Mouse (Mus musculus): ENCODE results near the gene Mrpl42. TPM values are rescaled to one million over a fixed set of nuclear protein-coding genes. Genes with fewer than 3 reads are reported as not detected.

Gene Mrpl42
- polyA plus RNA-seq, 1 experiment from 2014 or later, result 297 TPM

GRCm38 (mm10) chr10:95457367-95458049 lies 44.2 kb downstream of the Mrpl42 start:
- H3K9ac ChIP-seq (ENCODE audit: low read depth, low read length), result no peak overlapping the region
- H3K4me1 ChIP-seq (replicated peaks; ENCODE audit: control insufficient read depth, insufficient read depth, low read length), result no peaks in the 10 kb centered on the region
- no peaks in the 10 kb centered on the region for H3K36me3 ChIP-seq (ENCODE audit: control insufficient read depth, insufficient read depth, low read length)
- 82% methylated on average over 8 of the region's 8 CpGs for WGBS
- H3K4me2 ChIP-seq (replicated peaks; ENCODE audit: low read depth, low read length), result no peak overlapping the region
- no peaks in the 10 kb centered on the region for H3K9me3 ChIP-seq (ENCODE audit: control insufficient read depth, low read length)
- DNase-seq (ENCODE audit: low spot score) (no peak), ATAC-seq (ENCODE audit: low FRiP score) (no peak)
- no peaks in the 10 kb centered on the region for H3K27me3 ChIP-seq (ENCODE audit: control insufficient read depth, insufficient read depth, low read length)
- no peak overlapping the region for H3K27ac ChIP-seq (ENCODE audit: low read depth, low read length)
- no peak overlapping the region for H3K4me3 ChIP-seq (ENCODE audit: low read depth, low read length)

DNA sequence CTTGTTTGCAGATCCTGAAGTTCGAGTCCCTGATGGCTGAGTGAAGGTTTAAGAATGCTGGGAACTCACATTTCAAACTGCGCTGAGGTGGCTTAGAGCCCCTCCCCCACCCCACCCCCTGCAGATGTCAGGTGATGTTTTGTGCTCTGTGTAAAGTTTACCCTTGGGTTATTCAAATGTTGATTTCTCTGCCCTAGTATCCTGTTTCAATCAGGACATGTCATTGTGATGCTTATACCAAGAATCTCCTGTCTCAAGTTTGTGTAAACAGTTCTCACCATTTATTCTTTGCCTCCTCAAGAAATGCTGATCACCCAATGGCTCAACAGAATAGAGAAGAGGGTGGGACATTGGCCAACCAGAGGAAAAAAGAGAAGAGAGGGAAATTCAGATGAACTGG lies 45.6 kb downstream of the Mrpl42 start:
- Histone ChIP-seq H3K27ac (ENCODE audit: low read depth, low read length) (no peak overlapping the region), H3K4me3 (ENCODE audit: low read depth, low read length) (no peak overlapping the region), H3K4me1 (replicated peaks; ENCODE audit: control insufficient read depth, insufficient read depth, low read length) (no peaks in the 10 kb centered on the region), H3K9ac (ENCODE audit: low read depth, low read length) (no peak overlapping the region), H3K4me2 (replicated peaks; ENCODE audit: low read depth, low read length) (no peak overlapping the region), H3K9me3 (ENCODE audit: control insufficient read depth, low read length) (no peaks in the 10 kb centered on the region), H3K27me3 (ENCODE audit: control insufficient read depth, insufficient read depth, low read length) (no peaks in the 10 kb centered on the region), H3K36me3 (ENCODE audit: control insufficient read depth, insufficient read depth, low read length) (no peaks in the 10 kb centered on the region)
- WGBS, result 68% methylated on average over 2 of the region's 2 CpGs
- DNase-seq (ENCODE audit: low spot score) (no peak), ATAC-seq (ENCODE audit: low FRiP score) (no peak)

DNA sequence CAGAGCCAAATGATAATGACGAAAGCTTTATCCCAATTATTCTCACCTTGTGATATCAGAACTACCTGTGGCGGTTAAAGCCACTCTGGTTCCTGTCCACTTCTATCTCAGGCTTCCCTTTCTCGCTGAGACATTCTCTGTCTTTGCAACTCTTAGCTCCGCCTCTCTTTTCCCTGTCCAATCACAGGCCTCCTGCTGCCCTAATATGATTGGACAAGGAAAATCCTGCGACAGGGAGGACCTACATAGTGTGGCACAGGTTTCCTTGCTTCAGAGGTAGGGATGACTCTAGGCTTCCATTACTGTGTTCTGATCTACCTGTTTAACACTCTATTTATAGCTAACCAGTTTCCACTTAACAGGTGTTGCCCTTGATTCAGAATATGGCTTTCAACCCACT lies 48.5 kb downstream of the Mrpl42 start:
- Histone ChIP-seq H3K4me2 (replicated peaks; ENCODE audit: low read depth, low read length) (no peak overlapping the region), H3K4me3 (ENCODE audit: low read depth, low read length) (no peak overlapping the region), H3K9ac (ENCODE audit: low read depth, low read length) (no peak overlapping the region), H3K27ac (ENCODE audit: low read depth, low read length) (no peak overlapping the region), H3K4me1 (replicated peaks; ENCODE audit: control insufficient read depth, insufficient read depth, low read length) (no peaks in the 10 kb centered on the region), H3K27me3 (ENCODE audit: control insufficient read depth, insufficient read depth, low read length) (no peaks in the 10 kb centered on the region), H3K36me3 (ENCODE audit: control insufficient read depth, insufficient read depth, low read length) (no peaks in the 10 kb centered on the region), H3K9me3 (ENCODE audit: control insufficient read depth, low read length) (no peaks in the 10 kb centered on the region)
- no peak for DNase-seq (ENCODE audit: low spot score)
- WGBS, result 88% methylated on average over 5 of the region's 5 CpGs
- no peak for ATAC-seq (ENCODE audit: low FRiP score)

- Histone ChIP-seq H3K9me3 (ENCODE audit: control insufficient read depth, low read length) (no peaks in the 10 kb centered on the region), H3K4me1 (replicated peaks; ENCODE audit: control insufficient read depth, insufficient read depth, low read length) (no peaks in the 10 kb centered on the region), H3K27ac (ENCODE audit: low read depth, low read length) (no peak overlapping the region), H3K4me2 (replicated peaks; ENCODE audit: low read depth, low read length) (no peak overlapping the region), H3K4me3 (ENCODE audit: low read depth, low read length) (no peak overlapping the region), H3K36me3 (ENCODE audit: control insufficient read depth, insufficient read depth, low read length) (no peaks in the 10 kb centered on the region), H3K27me3 (ENCODE audit: control insufficient read depth, insufficient read depth, low read length) (no peaks in the 10 kb centered on the region), H3K9ac (ENCODE audit: low read depth, low read length) (no peak overlapping the region)
- DNase-seq (ENCODE audit: low spot score), result no peak
- no peak for ATAC-seq (ENCODE audit: low FRiP score)
- 89% methylated on average over 6 of the region's 6 CpGs for WGBS
Measured at GRCm38 (mm10) chr10:95449033-95449432, 52.7 kb downstream of the Mrpl42 start.

- ATAC-seq (ENCODE audit: low FRiP score), result no peak
- no peak overlapping the region for H3K4me3 ChIP-seq (ENCODE audit: low read depth, low read length)
- 90% methylated on average over 16 of the region's 16 CpGs for WGBS
- H3K27ac ChIP-seq (ENCODE audit: low read depth, low read length), result no peak overlapping the region
- H3K9ac ChIP-seq (ENCODE audit: low read depth, low read length), result no peak overlapping the region
- H3K4me1 ChIP-seq (replicated peaks; ENCODE audit: control insufficient read depth, insufficient read depth, low read length), result no peaks in the 10 kb centered on the region
- H3K4me2 ChIP-seq (replicated peaks; ENCODE audit: low read depth, low read length), result no peak overlapping the region
- no peaks in the 10 kb centered on the region for H3K36me3 ChIP-seq (ENCODE audit: control insufficient read depth, insufficient read depth, low read length)
- no peaks in the 10 kb centered on the region for H3K9me3 ChIP-seq (ENCODE audit: control insufficient read depth, low read length)
- no peak for DNase-seq (ENCODE audit: low spot score)
- H3K27me3 ChIP-seq (ENCODE audit: control insufficient read depth, insufficient read depth, low read length), result no peaks in the 10 kb centered on the region
Measured at GRCm38 (mm10) chr10:95447954-95448353, 53.8 kb downstream of the Mrpl42 start.

DNA sequence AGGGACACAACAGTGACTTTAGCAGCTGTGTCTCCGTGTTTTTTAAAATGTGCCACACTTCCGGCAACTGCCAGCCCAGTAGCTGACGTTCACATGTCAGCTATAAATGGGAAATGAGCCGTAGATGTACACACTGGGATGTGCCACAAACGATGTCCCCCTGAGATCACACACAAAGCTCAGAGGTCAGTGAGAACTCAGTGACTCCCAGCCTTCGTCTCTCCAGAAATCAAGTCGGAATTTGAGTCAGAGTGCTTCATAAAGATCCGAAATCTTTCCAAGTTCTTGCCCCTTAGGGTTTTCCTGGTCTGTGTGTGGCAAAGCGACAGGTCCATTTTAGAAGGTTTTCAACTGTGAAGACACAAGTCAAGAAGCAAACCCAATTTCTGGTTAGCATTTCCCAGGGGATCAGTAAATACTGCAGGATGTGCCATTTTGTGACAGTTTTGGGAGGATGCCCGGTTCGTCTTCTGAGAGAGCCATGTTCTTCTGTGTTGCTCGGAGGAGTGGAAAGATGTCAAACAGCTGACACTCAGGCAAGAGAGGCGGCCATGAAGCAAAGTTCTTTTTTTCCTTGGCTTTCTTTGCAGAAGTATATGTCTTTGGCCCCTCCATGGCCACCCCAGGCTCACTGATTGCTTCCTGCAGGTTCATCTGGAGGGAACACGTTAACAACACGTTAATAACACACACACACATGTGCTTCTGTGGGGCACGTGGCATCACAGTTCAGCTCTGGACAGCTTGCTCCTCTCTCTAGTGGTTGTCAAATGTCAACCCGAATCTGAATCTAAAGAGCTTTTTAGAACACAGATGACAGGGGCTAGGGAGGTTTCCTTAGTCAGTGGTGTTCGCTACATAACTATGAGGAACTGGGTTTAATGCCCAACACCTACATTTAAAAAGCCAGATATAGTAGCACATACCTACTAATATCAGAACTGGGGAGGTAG lies 56.4 kb downstream of the Mrpl42 start:
- ATAC-seq (ENCODE audit: low FRiP score) (no peak), DNase-seq (ENCODE audit: low spot score) (no peak)
- no peaks in the 10 kb centered on the region for H3K27me3 ChIP-seq (ENCODE audit: control insufficient read depth, insufficient read depth, low read length)
- no peak overlapping the region for H3K9ac ChIP-seq (ENCODE audit: low read depth, low read length)
- no peaks in the 10 kb centered on the region for H3K4me1 ChIP-seq (replicated peaks; ENCODE audit: control insufficient read depth, insufficient read depth, low read length)
- no peak overlapping the region for H3K27ac ChIP-seq (ENCODE audit: low read depth, low read length)
- H3K4me3 ChIP-seq (ENCODE audit: low read depth, low read length), result no peak overlapping the region
- WGBS, result 87% methylated on average over 18 of the region's 18 CpGs
- no peaks in the 10 kb centered on the region for H3K9me3 ChIP-seq (ENCODE audit: control insufficient read depth, low read length)
- no peak overlapping the region for H3K4me2 ChIP-seq (replicated peaks; ENCODE audit: low read depth, low read length)
- no peaks in the 10 kb centered on the region for H3K36me3 ChIP-seq (ENCODE audit: control insufficient read depth, insufficient read depth, low read length)

DNA sequence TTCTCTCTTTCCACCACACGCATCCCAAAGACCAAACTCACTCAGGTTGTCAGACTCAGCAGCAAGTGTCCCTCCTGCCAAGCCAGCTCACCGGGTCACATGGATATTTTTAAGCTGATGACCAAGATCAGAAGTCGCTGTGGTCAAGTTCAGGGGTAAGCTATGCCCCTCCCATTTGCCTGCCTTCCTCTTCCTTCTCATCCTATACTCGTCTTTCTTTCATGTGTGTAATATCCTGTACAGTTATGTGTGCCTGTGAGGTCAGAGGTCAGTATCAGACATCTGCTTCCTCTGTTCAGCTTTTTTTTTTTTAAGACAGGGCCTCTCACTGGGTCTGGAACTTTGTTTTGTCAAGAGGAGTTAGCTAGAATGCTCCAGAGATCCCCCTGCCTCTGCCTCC lies 59.4 kb downstream of the Mrpl42 start:
- 79% methylated on average over 4 of the region's 4 CpGs for WGBS
- no peak overlapping the region for H3K4me2 ChIP-seq (replicated peaks; ENCODE audit: low read depth, low read length)
- H3K4me1 ChIP-seq (replicated peaks; ENCODE audit: control insufficient read depth, insufficient read depth, low read length), result no peaks in the 10 kb centered on the region
- no peak overlapping the region for H3K9ac ChIP-seq (ENCODE audit: low read depth, low read length)
- H3K4me3 ChIP-seq (ENCODE audit: low read depth, low read length), result no peak overlapping the region
- DNase-seq (ENCODE audit: low spot score) (no peak), ATAC-seq (ENCODE audit: low FRiP score) (no peak)
- no peaks in the 10 kb centered on the region for H3K27me3 ChIP-seq (ENCODE audit: control insufficient read depth, insufficient read depth, low read length)
- H3K9me3 ChIP-seq (ENCODE audit: control insufficient read depth, low read length), result no peaks in the 10 kb centered on the region
- H3K27ac ChIP-seq (ENCODE audit: low read depth, low read length), result no peak overlapping the region
- H3K36me3 ChIP-seq (ENCODE audit: control insufficient read depth, insufficient read depth, low read length), result no peaks in the 10 kb centered on the region

DNA sequence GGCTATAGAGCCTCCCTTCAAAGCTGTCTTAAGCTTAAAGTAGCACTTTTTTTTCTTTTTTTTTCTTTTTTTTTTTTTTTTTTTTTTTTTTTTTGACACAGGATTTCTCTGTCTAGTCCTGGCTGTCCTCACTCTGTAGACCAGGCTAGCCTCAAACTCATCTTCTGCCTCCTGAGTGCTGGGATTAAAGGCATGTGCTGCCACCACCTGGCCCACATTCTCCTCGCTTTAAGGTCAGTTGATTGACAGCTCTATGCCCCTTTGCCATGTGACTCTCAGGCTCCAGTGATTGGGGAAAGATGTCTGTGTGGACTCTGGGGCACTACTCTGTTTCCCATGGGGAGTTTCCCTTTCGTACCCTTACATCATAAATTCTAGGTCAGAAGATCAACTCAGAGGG lies 61.2 kb downstream of the Mrpl42 start:
- ATAC-seq (ENCODE audit: low FRiP score) (no peak), DNase-seq (ENCODE audit: low spot score) (no peak)
- Histone ChIP-seq H3K4me1 (replicated peaks; ENCODE audit: control insufficient read depth, insufficient read depth, low read length) (no peaks in the 10 kb centered on the region), H3K27me3 (ENCODE audit: control insufficient read depth, insufficient read depth, low read length) (no peaks in the 10 kb centered on the region), H3K27ac (ENCODE audit: low read depth, low read length) (no peak overlapping the region), H3K4me3 (ENCODE audit: low read depth, low read length) (no peak overlapping the region), H3K9me3 (ENCODE audit: control insufficient read depth, low read length) (no peaks in the 10 kb centered on the region), H3K9ac (ENCODE audit: low read depth, low read length) (no peak overlapping the region), H3K36me3 (ENCODE audit: control insufficient read depth, insufficient read depth, low read length) (no peaks in the 10 kb centered on the region), H3K4me2 (replicated peaks; ENCODE audit: low read depth, low read length) (no peak overlapping the region)
- 51% methylated on average over 2 of the region's 2 CpGs for WGBS
